Mouse (Mus musculus) thymus, adult 18-20 months (tissue): ENCODE results near the gene Fsip1.
A peak's percentile ranks its signal among the peaks of the same experiment; 100 is the strongest.

Experiments used
- DNase-seq, 2 experiments: peaks; one replicate each; pipeline ENCODE4 v3.0.0; 2022; ENCODE audit warnings: mixed read lengths in 2 of 2

The Fsip1 gene

GRCm38 (mm10) chr2:118123743-118124142 is 133.0 kb downstream of the Fsip1 start:
- no peak for DNase-seq

GRCm38 (mm10) chr2:118122291-118122690 is 134.5 kb downstream of the Fsip1 start:
- no peak for DNase-seq

GRCm38 (mm10) chr2:118120751-118121150 is 136.0 kb downstream of the Fsip1 start:
- no peak for DNase-seq

- DNase-seq = no peak
These were observed 136.7 kb downstream of the Fsip1 start for GRCm38 (mm10) chr2:118120095-118120494.

- DNase-seq = no peak
These were observed 137.1 kb downstream of the Fsip1 start for GRCm38 (mm10) chr2:118119684-118120083.

GRCm38 (mm10) chr2:118118515-118118914 is 138.3 kb downstream of the Fsip1 start:
- no peak for DNase-seq

GRCm38 (mm10) chr2:118118045-118118444 is 138.7 kb downstream of the Fsip1 start:
- no peak for DNase-seq

- DNase-seq = no peak
These were observed 139.4 kb downstream of the Fsip1 start for GRCm38 (mm10) chr2:118117401-118117800.

GRCm38 (mm10) chr2:118116754-118117290 is 139.9 kb downstream of the Fsip1 start:
- no peak for DNase-seq

- no peak for DNase-seq
These were observed 140.6 kb downstream of the Fsip1 start for GRCm38 (mm10) chr2:118116180-118116579.

GRCm38 (mm10) chr2:118115647-118116046 is 141.1 kb downstream of the Fsip1 start:
- DNase-seq = no peak

- no peak for DNase-seq
These were observed 142.1 kb downstream of the Fsip1 start for GRCm38 (mm10) chr2:118114671-118115070.

GRCm38 (mm10) chr2:118113808-118114524 is 142.8 kb downstream of the Fsip1 start:
- no peak for DNase-seq

- no peak for DNase-seq
These were observed 143.8 kb downstream of the Fsip1 start for GRCm38 (mm10) chr2:118112846-118113479.

- no peak for DNase-seq
These were observed 144.3 kb downstream of the Fsip1 start for GRCm38 (mm10) chr2:118112438-118112837.

- peak; percentile 17 to 21 for DNase-seq
These were observed 145.2 kb downstream of the Fsip1 start, which contains the start of gene Thbs1 for GRCm38 (mm10) chr2:118111488-118112131. Thbs1 (plus strand) TSS chr2:118111876.

- peak; percentile 38 to 52 for DNase-seq
These were observed 145.7 kb downstream of the Fsip1 start for GRCm38 (mm10) chr2:118111116-118111487.

- no peak for DNase-seq
These were observed 146.4 kb downstream of the Fsip1 start for GRCm38 (mm10) chr2:118110225-118110915.

GRCm38 (mm10) chr2:118102169-118102568 is 154.6 kb downstream of the Fsip1 start:
- DNase-seq = no peak

- no peak for DNase-seq
These were observed 157.7 kb downstream of the Fsip1 start for GRCm38 (mm10) chr2:118099104-118099503.

GRCm38 (mm10) chr2:118091226-118091625 is 165.5 kb downstream of the Fsip1 start:
- DNase-seq = no peak

GRCm38 (mm10) chr2:118087044-118087726 is 169.6 kb downstream of the Fsip1 start:
- no peak for DNase-seq
